Mouse (Mus musculus) megakaryocyte, embryonic 14.5 days (primary cell): Measurements from ENCODE around the gene Zp3.

Experiments used
- FLI1 ChIP-seq: IDR thresholded peaks from 2 replicates; pipeline ENCODE4 v1.6.1; 2012; ENCODE audit warnings: low read length, inconsistent platforms, mixed read lengths
- GATA1 ChIP-seq: IDR thresholded peaks from 3 replicates; pipeline ENCODE4 v1.6.1; 2012; ENCODE audit warnings: mixed read lengths, low read length, inconsistent platforms, borderline replicate concordance

DNA sequence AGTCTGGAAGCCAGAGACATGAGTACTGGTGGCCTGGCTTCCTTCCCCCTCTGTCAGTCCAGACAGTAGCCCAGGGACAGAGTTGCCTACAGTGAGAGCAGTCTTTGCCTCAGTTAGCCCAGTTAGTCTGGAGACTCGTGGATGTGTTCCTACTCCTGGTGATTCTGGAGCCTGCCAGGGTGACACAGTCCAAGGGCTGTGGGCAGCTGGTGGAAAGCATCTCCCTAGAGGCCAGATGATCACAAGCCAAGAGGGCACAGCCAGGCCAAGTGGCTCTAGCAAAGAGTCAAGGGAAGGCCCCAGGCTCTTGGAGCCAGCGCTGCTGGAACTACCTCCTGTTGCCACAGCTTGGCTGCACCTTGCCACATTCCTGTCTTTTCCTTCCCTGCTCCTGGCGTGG, 45.8 kb downstream of the Zp3 start:
- TF ChIP-seq GATA1, result no peak
- no peak for TF ChIP-seq FLI1
